Mouse (Mus musculus) cerebellum, postnatal 10 days (tissue): ENCODE results near the gene Pigq.

Experiments used
- DNase-seq, 2 experiments: peaks; one replicate each; pipeline ENCODE4 v3.0.0; 2021; ENCODE audit warnings: mixed read lengths in 2 of 2

Gene Pigq

DNA sequence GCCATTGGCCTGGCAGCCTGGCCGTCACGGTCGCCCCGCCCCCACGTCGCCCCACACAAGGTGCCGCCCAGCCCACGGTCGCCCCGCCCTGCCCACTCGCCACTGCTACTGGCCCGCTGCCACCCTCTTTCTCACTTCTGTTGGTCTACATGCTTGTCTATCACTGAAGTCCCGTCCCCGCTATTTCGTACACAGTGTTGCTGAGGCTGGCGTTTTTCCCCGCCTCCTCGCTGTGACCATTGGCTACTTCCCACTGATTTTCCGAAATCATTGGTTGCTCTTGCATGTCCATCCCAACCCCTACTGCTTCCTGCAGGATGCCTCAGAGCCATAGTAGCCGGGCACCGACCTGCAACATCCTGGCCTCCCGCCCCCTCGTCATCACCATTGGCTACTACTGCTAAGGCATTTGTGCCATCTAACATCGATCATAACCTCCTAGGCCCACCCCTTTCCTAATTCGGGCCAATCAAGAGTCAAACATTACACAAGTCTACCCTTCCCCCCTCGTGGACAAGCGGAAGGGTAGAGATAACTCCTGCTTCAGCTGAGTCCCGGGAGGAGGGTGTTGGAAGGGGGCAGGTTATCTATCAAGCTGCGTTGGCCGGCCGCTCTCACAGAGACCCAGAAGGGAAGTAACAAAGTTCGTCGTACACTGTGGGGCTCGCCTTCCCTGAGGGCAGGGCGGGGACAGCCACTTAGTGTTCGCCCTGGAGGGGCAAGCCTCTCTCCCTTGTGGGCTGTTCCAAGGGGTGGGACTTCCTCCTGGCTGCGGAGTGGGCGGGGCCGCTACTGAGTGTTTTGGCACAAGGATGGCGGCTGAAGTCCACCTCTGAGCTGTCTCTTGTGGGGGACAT is 24.7 kb downstream of the Pigq start:
- DNase-seq = peak; percentile 100

DNA sequence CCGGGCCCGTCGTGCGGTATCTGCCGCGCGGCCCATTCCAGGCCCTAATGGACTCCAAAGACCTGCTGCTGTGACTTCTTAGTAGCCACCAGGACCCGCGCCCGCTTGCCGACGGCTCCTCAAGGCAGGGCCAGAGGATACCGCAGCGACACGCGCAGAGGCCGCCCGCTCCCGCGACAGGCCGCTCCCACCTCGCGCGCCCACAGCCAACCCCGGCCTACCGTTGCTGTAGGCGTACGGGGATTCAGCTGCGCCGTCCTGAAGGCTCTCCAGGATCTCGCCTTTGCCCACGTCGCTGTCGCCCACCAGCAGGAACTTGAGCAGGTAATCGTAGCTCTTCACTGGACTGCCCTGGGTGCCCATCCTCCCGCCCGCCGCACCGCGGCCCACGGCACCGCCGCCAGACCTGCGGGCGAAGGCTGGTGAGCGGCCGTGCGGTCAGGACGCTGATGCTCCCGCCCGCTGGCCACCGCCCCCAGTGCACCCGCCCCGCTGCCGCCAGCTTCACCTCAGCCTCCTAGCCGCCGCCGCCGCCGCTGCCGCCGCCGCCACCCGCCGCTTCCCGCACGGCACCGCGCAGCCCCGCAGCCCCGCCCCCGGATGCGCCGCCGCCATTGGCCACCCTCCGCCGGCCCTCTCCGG is 25.5 kb downstream of the Pigq start, which contains the start of gene Rab40c:
TSS of gene Rab40c (minus strand) at position 584 of the 642 bp plus-strand sequence.
- peak; percentile 68 to 77 for DNase-seq

DNA sequence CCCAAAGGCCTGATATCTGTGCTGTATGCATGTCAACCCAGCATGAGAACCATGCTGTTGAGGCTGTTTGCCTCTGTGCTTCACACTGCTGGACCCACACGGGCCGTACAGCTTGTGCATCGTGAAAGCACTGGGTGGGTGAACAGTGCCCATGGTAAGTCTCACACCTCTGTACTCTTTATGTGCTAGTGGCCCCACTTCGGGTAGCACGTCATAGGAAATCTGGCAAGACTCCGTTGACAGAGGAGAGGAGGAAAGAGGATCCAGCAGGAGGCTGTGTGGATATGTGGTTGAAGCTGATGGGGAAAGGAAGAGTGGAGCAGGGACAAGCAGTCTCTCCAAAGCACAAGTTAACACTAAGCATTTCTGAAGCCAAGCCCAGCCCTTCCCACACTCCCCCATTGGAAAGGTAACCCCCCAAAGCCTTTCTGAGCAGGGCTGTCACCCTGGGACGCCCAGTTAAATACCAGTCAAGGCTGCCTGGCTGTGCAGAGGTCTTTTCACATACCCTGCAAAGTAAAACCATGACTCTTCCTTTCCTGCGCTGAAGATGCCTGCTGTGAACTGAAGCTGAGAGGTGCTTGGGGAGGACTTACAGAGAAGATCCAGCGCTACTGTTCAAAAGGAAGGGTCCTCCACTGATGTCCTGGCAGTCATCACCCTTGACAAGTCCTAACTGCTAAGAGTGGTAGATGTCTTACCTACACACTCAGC is 26.5 kb downstream of the Pigq start:
- no peak for DNase-seq

DNA sequence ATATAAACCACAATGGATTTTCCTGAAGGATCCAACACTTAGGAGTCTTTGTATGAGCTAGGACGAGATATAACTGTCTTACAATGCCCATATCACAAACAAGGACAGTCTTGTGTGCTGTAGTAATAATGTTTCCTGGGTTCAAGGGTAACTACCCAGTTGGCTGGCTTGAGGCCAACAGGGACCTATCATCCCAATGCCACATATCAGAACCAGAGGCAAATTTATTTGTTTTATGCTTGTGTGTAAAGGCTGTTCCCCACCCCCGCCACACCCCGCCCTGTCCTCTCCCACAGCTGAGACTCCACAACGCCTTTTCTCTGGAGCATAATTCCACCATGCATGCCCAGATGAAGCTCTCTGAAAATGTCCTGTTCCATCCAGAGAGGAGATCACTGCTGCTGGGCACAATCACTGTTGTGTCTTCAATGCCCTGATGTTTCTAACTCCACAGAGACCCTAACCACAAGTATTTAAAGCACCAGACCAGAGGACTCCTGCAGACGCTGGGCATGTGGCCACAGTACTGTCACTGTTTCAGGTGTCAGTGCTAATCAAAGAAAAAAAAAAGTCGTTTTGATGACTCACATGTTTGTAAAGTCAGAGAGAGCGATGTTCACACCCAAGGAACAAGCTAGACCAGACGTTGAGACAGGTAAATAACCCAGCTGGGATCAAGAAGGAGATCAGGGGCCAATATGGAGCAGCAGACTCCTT is 27.6 kb downstream of the Pigq start:
- no peak for DNase-seq

DNA sequence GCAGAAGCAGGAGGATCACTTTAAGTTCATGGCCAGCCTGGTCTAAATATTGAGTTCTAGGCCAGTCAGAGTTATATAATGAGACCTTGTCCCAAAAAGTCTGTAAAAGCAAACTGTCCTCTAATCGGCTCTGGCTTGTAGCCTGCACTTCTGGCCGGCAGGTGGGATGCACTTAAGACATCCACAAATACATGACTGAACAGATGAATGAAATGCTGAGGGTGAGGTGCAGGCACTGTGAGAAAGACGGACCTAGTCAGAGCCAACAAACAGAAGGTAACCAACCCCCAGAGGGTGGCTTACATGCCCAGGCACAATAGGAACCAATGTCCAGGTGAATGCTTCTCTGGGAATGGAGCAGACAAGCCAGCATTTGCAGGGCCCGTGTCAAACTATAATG is 30.4 kb downstream of the Pigq start:
- DNase-seq = no peak

DNA sequence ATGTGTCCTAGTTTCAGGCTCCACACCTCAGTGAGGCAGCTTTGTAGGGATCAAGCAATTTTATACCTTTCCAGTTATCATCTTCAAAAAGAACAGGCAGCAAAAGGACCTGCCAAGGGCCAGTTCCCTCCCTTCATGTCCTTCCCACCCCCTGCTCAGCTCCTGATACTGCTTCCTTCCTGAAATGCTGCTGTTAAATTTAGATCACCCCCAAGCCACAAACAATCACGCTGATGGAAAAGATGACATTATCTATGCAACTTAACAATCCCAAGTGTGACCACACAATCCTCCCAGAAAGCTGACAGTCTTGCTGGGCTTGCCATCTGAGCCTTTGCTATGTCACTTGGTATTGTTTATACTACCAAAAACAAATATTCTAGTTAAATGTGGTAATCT is 30.9 kb downstream of the Pigq start:
- no peak for DNase-seq

DNA sequence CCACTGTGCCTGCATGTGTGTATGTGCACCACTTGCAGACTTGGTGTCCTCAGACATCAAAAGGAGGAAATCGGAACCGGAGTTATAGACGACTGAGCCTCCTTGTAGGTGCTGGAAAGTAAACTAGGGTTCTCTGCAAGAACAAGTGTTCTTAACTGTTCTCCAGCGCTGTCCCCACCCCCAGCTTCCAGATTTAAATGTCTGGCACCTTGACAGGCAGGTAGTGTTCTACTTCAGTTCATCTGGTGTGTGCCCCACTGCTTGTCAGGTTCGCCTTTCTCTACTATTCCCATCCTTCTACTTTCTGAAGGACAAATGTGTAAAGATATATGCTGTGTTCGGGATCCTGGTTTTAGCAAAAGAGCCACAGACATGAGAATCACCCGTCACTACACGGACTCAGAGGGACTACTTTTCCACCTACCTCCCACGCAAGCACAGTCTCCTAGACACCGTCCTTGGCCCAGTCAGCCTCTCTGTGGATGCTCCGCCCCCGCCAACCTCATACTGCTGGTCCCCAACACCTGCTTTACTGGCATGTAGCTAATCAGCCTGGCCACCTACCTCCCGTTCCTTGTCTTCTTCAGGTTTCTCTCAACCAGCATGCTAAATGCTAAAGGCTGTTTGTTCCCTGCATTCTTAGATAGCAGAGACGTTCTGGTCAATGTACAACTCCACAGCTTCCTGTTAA is 31.4 kb downstream of the Pigq start:
- DNase-seq = peak in 1 of 2 experiments; percentile 26

DNA sequence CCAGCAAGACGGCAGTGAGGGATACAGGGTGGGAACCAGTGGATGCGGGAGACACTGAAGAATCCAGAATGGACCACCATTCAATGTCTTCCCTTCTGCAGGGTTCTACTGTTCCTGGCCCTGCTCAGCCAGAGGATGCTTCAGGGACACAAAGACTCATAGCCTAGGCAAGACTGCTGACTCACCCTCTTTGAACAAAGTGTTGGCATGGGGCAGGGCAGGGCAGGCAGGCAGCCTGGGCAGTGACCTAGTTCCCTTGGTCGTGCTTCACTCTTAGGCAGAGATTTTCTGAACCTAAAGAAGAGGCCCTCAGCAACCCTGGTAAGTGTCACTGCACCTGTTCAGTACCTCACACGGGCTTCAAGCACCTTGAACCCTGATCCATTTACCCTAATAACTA is 32.9 kb downstream of the Pigq start:
- DNase-seq = no peak

DNA sequence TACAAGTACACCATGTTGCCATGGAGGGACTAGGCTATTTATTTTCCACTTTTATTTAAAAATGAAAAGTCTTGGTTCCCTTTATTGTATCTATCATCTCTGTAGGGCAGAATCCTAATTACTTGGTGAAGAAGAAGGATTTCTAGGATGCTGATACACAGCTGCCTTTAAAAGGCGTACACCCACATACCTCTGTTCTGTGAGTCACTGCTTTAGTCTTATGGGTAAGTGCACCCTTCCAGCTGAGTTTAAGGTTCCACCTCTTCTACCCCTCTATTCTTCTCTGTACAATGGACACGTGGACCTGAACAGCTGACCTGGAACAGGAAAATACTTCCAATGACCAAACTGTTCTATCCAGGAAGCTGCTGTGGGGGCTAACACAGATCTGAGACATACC is 37.1 kb downstream of the Pigq start:
- no peak for DNase-seq

DNA sequence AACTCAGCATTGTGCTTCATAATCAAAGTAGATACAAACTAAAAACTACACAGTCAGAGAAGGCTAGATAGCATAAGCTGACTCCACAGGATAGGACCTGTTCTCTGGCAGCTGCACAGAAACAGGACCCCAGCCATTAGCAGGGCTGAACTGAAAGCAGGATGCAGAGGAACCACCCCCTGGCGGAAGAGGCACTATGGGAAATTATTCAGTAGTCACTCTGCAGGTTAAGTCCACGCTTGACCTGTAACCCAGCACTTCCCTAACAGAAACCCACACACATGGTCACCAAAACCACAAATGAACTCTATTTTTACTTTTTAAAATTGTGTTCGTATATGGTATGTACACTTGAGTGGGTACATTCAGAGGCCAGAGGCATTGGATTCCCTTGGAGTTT is 41.7 kb downstream of the Pigq start:
- DNase-seq = no peak

DNA sequence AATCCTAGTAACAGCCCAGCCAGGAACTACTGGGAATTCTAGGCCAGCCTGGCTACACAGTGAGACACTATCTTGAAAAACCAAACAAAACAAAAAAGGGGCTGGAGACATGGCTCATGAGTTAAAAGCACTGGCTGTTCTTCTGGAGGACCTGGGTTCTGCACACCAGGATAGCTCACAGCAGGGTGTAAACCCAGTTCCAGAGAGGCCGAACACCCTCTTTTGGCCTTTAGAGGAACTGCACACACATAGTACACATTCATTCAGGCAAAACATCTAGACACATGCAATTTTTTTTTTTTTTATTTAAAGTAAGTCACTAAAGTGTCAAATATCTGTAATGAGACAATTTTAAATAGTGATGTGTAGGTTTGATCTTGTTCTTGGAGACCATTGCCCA is 44.5 kb downstream of the Pigq start:
- no peak for DNase-seq

DNA sequence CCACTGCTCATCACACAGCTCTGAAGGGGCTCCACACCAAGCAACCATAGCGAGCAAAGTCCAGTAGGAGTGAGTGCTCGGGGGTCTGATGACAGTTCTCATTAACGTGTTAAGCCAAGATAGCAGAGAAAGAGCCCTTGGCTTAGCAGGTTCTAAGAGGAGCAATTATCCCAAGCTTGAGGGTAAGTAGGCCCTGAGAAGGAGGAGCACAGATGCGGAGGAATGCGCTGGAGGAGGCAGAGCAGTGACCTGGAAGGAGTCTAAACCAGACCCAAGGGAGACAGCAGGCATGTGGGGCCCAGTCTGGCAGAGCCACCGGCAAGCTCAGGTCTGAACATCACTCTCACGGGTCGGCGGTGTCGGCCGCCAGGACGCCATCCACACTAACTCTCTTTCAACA is 48.8 kb downstream of the Pigq start:
- DNase-seq = no peak

DNA sequence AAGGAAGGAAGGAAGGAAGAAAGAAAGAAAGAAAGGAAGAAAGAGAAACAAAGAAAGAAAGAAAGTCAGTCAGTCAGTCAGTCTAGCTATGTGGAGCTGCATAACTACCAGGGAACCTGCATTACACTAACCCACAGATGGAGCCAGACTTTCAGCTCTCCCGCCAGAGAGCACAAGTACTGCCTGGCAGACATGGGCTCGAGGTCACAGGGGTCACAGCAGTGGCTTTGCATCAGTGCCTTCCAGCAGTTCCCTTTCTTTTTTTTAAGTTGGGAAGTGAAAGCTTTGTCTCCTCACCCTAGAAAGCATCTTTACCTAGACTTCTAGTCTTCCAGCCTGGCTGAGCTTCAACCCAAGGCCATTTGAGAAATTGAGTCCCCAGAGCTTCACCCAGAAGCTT is 49.3 kb downstream of the Pigq start:
- DNase-seq = no peak

DNA sequence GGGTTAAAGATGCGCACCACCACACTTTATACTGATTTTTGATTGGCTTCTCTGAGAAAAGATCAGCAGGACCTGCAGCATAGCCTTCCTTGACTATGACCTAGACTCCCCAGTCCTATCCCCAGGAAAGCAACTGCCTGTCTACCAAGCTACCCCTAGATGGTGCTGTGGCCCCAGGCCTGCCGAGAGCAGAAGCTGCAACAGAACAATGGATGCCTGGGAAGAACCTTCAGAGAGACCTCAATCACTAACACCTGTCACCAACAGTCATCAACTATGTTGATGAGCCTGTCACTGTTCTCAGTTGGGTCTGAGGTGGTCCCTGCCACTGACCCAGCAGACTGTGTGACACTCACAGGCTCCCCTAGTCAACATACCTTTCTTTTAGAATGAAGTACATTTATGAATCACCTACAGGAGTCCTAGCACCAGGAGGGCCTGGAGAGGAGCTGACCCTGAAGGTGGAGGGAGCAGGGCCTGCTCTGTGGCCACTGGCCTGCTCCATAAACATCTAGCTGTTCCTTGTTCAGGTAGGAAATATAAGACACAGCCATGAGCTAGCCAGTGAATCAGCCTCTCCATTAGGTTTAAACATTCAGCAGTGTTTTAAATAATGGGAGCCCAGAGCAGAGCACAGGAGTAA is 50.6 kb downstream of the Pigq start:
- DNase-seq = peak; percentile 88 to 89

DNA sequence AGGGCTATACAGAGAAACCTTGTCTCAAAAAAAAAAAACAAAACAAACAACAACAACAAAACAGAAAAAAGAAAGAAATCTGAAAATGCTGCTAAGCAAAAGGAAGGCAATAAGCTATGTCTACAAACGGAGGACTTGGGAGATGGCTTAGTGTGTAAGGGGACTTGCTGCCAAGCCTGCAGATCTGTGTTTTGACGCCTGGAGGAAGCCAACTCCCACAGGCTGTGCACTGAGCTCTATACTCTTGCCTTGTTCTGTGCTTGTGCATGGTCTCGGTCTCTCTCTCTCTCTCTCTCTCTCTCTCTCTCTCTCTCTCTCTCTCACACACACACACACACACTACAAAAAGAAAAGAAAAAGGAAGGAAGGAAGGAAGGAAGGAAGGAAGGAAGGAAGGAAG is 55.9 kb downstream of the Pigq start:
- DNase-seq = no peak

DNA sequence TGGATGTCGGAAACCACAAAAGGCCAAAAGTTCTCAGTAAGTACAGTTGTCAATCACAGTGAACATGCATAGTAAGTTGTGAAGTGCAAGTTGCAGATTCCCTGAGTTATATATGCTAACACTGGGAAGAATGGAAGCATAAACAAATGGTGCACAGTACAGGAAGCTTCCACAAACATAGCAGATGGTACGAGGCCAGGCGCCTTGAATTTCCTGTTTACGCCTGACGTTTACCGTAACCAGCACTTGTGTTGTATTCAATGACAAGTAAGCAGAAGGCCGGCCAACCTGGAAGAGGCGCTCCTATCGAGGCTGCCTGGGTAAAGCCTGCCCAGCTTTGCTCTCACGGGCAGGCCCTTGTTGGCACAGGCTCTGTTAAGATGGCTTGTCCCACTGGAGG is 57.3 kb downstream of the Pigq start:
- no peak for DNase-seq

DNA sequence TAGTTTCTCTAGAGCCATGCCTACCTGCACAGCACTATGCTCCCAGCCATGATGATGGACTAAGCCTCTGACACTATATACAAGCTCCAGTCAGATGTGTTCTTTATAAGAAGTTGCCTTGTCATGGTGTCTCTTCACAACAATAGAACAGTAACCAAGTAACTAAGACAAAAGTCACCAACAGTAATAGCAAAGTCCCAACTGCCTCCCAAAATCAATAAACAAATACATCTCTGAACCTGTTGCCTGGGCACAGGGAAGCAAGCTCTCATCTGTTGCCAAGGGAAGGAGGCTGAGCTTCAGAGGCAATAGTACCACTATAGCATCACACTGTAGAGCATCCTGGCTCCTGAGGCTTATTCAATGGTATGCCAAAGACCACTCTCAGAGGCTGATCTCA is 57.9 kb downstream of the Pigq start:
- DNase-seq = no peak

DNA sequence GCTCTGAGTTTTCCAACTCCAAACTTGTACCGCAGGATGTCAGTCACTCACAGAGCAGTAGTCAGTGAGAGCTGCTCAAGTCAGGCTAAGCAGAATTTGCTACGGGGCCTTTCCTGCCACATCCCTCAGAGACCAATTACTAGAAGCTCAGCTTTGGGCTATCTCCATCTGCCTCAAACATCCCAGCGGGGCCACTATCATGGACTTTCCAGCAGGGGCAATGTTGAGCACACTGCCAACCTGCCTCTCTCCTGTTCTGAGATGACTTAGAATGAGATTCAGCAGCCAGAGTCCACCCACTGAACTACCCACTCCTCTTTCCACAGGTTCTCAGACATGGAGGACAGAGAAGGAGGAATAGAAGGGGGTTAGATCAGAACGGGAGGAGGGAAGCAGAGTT is 59.1 kb downstream of the Pigq start:
- DNase-seq = peak; percentile 46 to 56

DNA sequence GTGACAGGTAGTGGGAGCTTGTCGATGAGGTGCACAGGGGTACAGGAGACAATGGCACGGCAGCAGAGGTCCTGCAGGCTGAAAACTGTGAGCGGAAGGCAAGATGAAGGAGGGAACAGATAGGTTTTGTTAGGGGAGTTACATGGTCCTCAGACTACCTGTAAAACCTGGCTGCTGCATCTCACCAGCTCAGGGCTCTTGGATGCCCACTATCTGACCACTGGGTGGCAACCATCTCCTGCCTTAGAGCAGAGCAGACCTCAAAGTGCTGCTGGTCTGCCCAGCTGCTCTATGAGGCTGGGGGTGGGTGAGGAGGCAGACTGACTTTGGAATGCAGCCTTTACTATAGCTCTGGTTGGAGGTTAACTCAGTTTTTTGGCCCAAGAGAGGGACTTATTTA is 60.9 kb downstream of the Pigq start:
- DNase-seq = peak; percentile 33 to 38

DNA sequence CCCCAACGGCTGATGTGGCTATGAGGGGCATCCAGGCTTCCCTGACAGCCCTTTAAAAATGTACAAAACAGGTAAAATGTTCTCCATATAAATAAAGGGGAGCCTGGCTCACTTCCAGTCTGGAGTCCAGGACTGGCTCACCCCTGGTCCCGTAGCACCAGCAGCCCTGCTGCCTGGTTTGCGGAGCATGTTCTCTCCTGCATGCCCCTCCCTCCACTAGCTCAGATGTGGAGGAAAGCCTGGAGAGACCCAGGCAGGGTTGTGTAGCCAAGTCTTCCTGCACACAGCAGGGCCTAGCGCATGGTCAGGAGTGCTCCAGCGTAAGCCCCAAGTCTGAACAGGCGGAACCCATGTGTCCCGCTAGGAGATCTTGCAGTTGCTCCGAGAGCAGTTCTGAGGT is 61.5 kb downstream of the Pigq start:
- DNase-seq = no peak

DNA sequence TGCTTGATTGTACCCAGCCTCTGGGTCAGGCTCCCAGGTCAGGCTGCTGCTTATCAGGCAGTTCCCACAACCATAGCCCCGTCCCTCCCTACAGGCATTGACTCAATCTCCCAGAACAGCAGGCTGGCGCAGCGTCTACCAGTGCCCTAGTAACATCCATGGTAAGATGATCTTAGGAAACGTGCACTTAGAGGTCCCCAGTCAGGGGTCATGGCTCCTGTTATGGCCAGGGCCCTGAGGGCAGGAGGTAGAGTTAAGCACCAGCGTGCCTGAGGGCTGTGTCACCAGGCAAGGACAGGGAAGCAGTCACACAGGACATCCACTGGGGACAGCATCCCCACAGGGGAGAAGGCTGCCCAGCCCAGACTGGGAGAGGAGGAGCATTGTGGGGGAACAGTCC is 62.4 kb downstream of the Pigq start:
- peak in 1 of 2 experiments; percentile 36 for DNase-seq

DNA sequence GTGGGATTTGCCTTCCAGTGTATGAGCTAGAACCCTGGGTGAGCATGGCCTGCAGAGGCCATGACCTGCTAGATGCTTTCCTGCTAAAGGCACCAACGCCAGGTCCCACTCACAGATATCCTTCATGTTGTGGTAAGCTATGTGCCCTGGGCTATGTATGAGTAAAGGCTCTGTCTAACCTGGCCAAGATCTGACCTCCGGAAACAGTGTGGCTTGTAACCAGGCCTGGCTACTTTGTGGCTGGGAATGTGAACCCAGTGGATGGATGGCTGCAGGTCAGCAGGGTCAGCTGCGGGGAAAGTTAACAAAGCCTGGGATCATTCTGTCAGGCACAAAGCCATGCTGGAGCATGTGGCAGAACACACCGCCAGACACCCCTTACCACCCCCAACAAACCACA is 63.0 kb downstream of the Pigq start:
- no peak for DNase-seq
